Mouse (Mus musculus) cerebellum, adult 18-20 months (tissue): Measurements from ENCODE around the gene Rsph3a.
"Not testable (repeated sequence)": the region's sequence is repeated elsewhere in the genome, so short reads cannot be mapped to it uniquely, and the experiment has no call there.

Experiments used
- DNase-seq, 2 experiments: peaks; one replicate each; pipeline ENCODE4 v3.0.0; 2021

Gene Rsph3a

DNA sequence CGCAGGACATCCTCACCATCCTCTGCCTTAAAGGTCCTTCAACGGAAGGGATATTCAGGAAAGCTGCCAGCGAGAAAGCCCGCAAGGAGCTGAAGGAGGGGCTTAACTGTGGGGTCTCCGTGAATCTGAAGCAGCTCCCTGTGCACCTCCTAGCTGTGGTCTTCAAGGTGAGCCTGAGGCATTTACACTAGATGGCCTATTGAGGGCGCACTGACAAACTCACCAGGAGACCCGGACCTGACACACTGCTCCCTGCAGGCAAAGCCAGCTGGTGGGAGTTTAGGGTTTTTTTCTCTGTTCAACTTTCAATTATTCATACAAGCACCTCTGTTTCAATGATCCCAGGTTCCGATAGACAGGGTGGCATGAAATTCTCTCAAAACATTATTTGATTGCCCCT, 16.1 kb upstream of the Rsph3a start:
- no peak for DNase-seq

DNA sequence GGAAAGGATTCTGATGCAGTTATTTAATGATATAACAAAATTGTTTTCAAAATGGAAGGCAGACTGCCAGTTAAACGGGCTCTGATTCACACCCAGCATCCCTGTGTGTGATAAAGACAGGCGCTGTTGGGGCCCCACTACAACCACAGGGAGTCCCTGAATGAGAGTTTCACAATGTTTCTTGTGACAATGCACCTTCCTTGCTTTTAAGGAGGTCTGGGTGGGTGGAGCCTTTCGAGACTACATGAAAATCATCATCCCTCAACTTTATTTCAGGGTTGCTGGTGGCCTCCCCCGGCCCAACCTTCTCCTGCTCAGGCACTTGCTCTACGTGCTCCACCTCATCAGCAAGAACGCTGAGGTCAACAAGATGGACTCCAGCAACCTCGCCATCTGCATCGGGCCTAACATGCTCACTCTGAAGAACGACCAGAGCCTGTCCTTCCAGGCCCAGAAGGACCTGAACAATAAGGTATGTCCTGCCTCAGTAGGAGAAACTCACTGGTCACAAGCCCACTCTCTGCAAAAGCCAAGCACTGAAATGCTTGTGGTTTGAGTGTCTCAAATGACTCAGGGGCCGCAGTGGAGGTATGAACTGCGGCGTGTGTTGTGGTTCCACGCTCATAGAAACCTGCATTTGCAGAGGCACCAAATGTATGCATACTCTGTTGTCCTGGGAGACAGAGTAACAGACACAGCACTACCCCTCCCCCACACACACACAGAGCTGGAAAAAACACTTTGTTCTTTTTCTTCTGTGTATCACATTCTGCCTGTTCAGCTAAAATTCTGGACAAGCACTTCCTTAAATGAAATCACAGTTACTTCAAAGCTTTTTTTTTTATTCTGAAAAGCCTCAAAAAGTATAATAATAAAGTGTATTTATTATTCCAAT, 14.1 kb upstream of the Rsph3a start:
- DNase-seq: no peak

DNA sequence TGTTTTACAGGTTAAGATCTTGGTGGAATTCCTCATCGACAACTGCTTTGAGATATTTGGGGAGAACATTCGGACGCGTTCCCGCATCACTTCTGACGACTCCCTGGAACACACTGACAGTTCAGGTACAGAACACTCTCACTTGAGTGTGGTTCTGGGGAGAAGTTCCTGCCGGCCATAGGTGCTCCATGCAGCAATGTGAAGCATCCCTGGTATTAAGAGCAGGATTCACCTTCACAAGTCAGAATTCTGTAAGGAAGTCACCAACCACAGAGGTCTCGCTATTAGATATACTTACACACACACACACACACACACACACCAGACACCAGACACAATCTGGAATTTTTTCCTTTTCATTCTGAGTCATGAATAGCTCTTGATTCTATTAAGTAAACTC, 13.3 kb upstream of the Rsph3a start:
- DNase-seq: not testable (repeated sequence)

DNA sequence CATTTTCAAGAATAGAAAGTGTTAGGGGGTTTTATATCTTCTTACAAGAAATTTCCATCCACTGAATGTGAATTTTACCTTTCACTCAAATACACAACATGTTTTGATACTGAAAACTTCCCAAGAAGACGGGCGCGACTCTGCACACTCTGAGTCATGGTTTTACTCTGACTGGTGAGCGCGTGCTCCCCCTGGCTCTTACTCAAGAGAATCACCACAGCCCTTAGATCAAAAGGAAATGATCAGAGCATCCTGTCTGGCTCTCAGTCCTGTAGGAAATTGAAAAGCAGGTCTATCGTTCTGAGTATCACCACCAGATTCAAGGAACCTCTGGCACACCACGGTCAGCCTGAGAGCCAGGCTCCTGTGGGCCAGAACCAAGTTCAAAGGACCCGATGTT, 5.8 kb upstream of the Rsph3a start:
- no peak for DNase-seq

DNA sequence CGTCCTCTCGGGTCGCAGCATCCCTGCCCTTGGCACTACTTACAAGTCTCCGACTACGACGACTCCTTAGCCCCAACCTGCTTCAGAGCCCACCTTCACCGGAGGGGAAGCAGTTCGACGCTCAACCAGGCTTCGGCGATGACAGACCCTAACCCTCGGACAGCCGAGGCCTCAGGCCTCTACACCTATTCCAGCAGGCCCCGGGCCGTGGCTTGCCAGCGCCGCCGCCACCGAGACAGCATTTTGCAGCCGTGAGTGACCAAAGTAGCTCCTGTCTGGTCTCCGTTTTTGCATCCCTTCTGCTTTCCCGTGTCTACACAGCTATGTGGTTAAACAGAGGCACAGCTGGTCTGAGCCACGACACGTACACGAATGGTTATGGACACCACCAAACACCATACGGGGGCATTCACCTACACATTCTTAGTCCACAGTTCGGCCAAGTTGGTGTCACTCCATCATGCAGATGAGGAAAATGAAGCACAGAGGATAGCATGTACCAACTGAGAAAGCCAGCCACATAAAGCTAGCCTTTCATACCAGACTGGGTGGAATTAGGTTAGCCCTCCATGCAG, 726 bp downstream of the Rsph3a start:
- DNase-seq: not testable (repeated sequence)

DNA sequence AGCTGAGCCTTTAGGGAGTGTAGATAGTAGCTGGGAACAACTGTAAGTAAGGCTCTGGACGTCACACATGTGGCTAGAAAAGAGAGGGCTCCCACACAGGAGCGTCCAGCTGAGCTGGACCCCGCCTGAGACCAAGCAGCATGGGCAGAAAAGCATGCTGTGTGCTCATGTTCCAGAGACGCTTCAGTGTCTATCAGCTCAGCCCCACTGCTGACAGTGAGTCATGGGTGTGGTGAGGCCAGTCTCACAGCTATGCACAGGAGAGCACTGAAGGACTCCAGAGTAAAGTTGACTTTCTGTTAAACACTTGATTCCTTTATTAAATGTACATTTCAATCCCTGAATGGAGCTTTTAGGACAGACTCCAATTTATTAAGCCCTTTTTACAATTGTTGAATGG, 5.9 kb downstream of the Rsph3a start:
- not testable (repeated sequence) for DNase-seq

DNA sequence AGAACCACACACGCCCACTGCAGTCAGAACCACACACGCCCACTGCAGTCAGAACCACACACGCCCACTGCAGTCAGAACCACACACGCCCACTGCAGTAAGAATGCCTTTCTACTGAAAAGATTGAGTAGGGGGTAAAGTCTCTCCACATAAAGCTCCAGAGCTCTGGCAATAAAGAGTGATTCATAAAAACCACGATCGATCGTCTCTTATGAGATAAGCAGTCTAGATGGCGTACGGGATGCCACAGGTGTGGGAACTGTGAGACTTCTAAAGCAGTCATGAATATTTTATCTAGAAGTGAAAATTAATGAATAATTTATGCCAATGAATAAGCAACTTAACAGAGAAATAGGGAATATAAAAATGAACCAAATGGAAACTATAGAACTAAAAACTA, 11.8 kb downstream of the Rsph3a start:
- DNase-seq: not testable (repeated sequence)

DNA sequence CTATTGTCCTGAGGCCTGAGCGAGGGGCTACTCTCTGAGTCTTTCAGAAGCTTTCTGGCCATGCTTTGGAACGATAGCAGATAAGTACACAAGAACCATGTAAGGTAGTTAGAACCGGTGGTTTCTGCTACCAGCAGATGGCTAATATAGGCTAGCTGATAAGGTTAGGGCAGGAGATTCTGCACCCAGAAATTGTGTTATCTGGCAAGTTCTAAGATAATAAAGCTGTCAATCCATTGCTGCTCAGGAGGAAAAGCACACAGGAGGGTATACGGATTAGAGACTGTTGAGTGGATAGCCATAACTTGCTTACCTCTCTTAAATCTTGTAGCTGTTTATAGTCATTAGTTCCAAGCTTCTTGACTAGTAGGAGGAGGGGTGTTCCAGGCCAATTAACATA, 17.9 kb downstream of the Rsph3a start:
- not testable (repeated sequence) for DNase-seq

DNA sequence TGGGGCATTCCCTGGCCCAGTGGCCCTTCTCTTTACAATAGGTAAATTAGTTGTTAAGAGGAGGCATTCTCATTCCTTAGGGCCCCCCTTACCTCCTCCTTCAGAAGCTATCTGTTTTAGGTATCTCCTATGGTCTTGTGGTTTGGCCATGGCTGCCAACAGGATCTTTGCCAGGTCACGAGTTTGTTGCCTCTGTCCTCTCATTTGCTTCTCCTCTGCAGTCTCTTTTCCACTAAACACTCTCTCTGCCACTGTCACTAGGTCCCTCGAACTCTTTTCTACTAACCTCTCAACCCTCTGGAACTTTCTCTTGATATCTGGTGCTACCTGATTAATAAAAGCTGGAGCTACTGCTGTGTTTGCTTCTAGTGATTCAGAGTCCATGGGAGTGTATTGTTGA, 19.0 kb downstream of the Rsph3a start:
- DNase-seq: not testable (repeated sequence)

DNA sequence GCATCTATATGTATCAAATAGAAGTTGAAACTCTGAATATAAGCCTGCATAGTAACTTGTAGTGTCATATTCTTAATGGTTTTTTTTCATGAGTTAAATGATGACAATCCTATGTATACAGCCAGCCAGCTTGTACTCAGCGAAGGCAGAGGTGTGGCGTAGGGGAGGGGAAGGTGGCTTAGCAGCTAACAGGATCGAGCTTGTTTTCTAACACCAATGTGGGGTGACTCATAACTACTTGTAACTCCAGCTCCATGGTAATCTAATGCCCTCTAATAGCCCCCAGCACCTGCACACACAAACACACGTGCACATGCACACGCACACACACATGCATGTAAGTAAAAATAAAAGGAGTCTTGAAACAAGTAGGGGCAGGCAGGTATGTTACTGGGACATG, 23.1 kb downstream of the Rsph3a start:
- DNase-seq: not testable (repeated sequence)

DNA sequence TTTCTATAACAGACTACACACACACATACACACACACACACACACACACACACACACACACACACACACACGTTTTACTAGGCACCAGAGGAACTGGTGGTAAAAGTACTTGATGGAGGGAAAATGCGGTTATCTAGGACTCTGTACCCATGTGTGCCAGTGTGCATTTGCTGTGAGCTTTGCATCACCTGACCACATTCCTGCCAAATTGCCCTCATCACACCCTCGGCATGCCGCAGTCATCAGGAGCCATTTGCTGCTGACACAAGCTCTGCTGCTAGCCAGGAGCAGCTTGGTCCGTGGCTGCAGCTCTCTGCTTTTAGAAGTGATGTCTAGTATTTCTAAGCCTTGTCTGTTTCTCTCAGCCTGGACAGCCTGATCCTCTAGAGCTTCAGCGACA, 24.4 kb downstream of the Rsph3a start:
- DNase-seq: not testable (repeated sequence)

DNA sequence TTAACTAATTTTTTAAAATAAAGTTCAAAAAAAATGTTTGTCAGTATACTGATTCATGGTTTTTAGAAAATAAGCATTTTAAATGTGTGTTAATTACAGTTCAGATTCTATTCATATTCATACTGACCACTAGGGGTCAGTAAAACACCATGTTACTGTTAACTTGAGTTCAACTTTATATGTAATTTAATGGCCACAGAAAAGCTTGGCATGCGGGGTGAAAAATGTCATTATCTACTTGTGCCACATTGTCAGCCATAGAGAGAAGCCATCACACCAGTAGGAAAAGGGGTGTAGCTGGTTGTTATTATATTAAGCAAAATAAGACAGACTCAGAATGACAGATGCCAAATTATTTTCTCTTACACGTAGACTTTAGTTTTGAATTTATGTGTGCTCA, 38.1 kb downstream of the Rsph3a start:
- DNase-seq: not testable (repeated sequence)

DNA sequence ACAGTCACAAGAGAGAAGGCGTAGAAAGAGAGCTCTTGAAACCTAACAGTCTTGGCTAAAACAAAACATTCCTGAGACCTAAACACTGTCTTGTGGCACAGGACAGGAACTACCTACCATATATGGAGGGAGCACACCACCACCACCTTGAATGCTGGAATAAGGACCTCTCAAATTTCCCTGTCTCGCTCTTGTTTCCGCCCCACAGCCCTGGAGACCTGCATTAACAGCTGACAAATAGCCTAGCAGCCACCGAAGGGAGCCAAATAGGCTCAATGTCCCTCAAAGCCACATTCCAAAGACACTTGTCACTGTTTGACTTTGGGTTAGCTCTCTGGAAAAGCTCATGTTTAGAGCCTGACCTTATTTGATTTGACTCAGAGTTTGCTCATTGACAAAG, 40.2 kb downstream of the Rsph3a start:
- not testable (repeated sequence) for DNase-seq

DNA sequence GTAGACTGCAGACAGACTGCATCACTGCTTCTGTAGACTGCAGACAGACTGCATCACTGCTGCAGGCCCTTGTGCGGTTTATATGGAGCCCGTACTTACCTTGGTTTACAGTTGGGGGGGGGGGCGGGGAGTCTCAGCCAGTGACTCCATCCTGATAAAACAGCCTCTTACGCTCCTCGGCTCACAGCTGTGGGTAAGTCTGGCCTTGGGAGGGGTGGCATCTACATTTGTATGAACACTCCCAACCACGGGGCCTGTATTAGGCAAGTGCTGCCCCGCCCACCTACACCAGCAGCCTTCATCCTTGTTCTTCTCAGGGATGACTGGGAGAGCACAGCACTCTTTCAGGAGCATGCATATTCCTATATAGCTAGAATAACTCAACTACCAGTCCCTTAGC, 41.6 kb downstream of the Rsph3a start:
- not testable (repeated sequence) for DNase-seq

DNA sequence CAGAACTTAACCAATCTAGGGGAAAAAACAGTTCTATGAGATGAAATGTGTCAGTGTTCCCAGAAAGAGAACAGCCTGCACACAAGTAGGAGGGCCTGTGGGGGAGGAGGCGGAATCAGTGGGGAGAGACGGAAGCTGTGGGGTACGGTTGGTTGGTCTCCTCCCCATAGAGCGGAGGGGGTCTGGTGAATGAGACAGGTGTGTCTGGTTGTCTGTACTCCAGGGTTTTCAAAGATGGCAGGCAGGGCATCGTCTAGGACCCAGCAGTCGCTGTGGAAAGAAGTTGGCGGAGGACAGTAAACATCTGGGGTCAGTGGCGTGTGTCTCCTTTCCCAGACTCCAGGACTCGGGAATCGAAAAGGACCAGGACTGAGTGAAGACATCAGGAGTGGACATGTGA, 57.8 kb downstream of the Rsph3a start:
- DNase-seq: not testable (repeated sequence)

DNA sequence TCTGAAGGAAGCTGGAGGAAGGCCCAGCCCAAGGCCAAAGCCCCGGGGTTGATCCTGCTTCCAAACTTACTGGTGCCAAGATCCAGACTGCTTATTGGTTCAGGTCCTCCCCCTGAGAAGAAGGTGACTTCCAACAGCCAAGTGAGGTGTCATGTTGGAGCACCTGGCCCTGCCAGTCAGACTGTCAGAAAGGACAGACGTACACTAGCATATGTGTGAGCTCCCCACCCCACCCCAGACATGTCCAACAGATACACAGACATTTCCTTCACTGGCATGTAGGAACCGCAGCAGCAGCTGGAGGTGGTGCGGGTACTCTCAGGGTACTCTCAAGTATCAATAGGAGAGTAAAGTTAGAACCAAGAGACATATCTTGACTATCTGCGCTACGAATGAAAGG, 61.4 kb downstream of the Rsph3a start:
- DNase-seq: not testable (repeated sequence)

DNA sequence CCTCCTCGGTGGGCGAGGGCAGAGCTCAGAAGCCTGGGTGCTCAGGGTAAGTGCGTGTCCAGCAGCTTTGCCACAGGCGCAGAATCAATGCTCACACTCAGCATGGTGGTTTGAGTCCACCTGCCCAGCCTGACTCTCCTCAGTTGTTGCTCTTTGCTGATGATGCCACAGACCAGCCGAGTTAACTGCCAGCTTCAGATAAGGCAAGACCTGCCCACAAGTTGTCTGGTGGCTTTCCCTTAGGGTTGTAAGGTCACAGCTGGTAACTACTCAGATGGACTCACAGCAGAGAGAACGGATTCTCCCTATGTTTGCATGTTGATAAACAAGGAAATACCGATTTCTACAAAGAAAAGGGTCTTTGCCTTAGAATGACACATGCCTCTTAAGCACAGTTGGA, 64.2 kb downstream of the Rsph3a start:
- DNase-seq: not testable (repeated sequence)

DNA sequence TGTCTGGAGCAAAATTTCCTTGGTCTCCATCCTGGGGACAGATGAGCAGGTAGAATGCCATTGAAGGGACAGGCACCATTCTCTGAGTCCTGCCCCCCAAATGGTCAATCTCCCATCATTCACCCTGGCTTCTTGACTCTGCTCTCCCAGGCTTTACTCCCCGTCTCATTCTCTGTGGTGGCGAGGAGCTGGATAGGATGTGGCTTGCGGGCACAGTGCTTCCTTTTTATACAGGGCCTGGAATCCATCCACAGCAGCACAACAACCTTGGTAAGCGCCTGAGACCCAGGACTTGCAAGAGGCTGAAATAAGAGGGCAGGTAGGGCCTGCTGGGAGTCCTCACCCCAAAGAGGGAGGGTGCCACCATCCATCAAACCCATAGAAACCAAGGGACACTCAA, 68.6 kb downstream of the Rsph3a start:
- not testable (repeated sequence) for DNase-seq

DNA sequence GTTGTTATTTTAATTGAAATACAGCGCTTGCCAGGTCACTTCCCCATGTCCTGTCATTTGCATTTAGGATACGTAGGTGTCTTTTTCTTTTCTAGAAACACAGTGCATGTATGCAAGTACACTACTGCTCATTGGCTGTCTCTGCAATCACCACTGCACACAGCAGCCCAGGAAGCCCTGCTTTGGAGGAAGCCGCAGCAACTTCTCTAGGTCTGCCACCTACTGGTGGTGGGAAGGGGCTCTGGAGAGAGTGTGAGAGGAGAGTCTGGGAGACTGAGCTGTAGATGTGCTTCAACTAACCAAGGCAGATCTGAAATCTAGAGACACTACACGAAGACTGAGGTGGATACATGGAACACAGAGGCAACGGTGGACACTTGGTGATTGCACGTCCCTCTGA, 77.3 kb downstream of the Rsph3a start:
- not testable (repeated sequence) for DNase-seq

DNA sequence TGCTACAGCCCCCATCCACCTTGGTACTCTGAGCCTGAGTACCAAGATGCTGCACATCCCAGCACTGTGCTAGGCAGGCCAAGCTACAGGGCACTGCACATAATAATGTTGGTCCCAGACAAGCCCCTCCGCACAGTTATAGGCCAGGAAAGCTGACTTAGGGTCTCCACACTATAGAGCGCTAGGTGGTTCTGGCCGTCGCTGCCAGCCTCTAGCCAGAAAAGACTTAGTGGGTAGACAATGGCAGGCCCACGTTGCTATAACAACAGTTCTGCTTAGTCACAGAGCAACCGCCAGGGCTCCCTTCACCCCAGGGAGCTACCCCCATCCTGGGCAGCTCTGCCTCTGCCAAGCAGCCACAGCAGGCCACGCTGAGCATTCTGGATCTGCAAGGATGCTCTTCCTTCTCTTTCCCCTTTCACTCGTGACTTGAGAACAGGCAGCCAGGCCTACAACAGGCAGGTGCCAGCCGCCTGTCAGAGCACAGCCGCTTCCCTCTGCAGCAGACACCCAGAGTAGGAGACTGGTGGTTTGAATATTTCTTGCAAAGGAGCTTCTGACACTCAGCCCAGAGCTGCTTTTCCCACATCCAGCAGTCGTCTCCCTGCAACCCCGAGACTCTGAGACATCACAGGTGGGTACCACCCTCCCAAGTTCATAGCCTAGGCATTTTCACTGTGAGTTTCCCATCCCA, 82.2 kb downstream of the Rsph3a start:
- not testable (repeated sequence) for DNase-seq
